Comparison of ENCODE assay signal across 20 mouse cellular contexts in genomic region chr2:25434292-25434691, GRCm38 (mm10). TPM values are rescaled to one million over a fixed set of nuclear protein-coding genes. Genes with fewer than 3 reads are reported as not detected.
A peak's percentile ranks its signal among the peaks of the same experiment; 100 is the strongest.
DNase-seq lines count a peak whose midpoint lies in the region.
"Had no signal": no experiment of that assay in that cellular context is flagged by ENCODE, and none has a peak within 500 bp of the region (broad histone marks: within the 10 kb centered on the region; RNA-seq: fewer than 3 reads in every experiment).

No protein-coding gene starts in this region.

- intact Hi-C loops in heart, postnatal 10 days (cut with DNase I), result no loop called here

- DNase-seq in heart, adult 11 months, result peak; percentile 88
- DNase-seq in heart, postnatal 10 days, result no peak
- DNase-seq in cerebellum, adult 11 months, result peak; percentile 94
- DNase-seq in cerebellum, adult 8-10 months, result peak; percentile 94
- peak; percentile 96 to 98 for DNase-seq in cerebellum, postnatal 25 days
- no peak for DNase-seq in ovary, adult 18-20 months (ENCODE audit: low spot score)
- no peak for DNase-seq in natural killer cell, adult 2 months (ENCODE audit: low spot score in 2 of 2)
- DNase-seq: adrenal gland, postnatal 14 days; gastrocnemius, postnatal 36 days; heart, adult 2 months; kidney, adult 11 months; lung, adult 2 months; lung, postnatal 10 days; midbrain, embryonic 14.5 days; right cerebral cortex, postnatal 4 days had no signal

RNA-seq across cellular contexts. Expression of gene Abca2, which starts 5.8 kb away (rescaled TPM):
- total RNA-seq in heart, postnatal 10 days (2021), result 10 to 100 TPM; 21.2 to 21.9 TPM

RNA-seq across cellular contexts. Expression of gene Fut7, which starts 11.2 kb away (rescaled TPM):
- under 1 TPM in 1 of 2 experiments, not detected in 1; 0.12 TPM for total RNA-seq in heart, postnatal 10 days (2021)
- total RNA-seq: adrenal gland, postnatal 14 days; gastrocnemius, postnatal 36 days had no signal

RNA-seq across cellular contexts. Expression of gene Clic3, which starts 22.3 kb away (rescaled TPM):
- 1 to 10 TPM; 3.3 to 3.7 TPM for total RNA-seq in heart, postnatal 10 days (2021)
- total RNA-seq: hematopoietic stem cell, adult 5-6 weeks; left cerebral cortex, adult 2 months; megakaryocyte-erythroid progenitor cell, adult 5-6 weeks; neutrophil, adult 5-6 weeks had no signal

RNA-seq across cellular contexts. Expression of gene Paxx, which starts 26.6 kb away (rescaled TPM):
- 10 to 100 TPM; 33.3 to 39.5 TPM for total RNA-seq in heart, postnatal 10 days (2021)

RNA-seq across cellular contexts. Expression of gene Npdc1, which starts 35.1 kb away (rescaled TPM):
- 10 to 100 TPM; 37.9 to 39.7 TPM for total RNA-seq in heart, postnatal 10 days (2021)
- total RNA-seq: megakaryocyte-erythroid progenitor cell, adult 5-6 weeks; MEL; neutrophil, adult 5-6 weeks had no signal

Comparison
In these comparisons a context has a peak if more than half of its experiments do, and no peak if none do; other contexts are left out.
1. DNase-seq: peak in heart, adult 11 months (single experiment), cerebellum, adult 11 months (single experiment), cerebellum, adult 8-10 months (single experiment) and cerebellum, postnatal 25 days (2 of 2); none in heart, postnatal 10 days (0 of 2), ovary, adult 18-20 months (single experiment) and natural killer cell, adult 2 months (0 of 2).